Mouse (Mus musculus) hindbrain, postnatal 0 days (tissue): ENCODE data around the gene Aspg. TPM values are rescaled to one million over a fixed set of nuclear protein-coding genes. Genes with fewer than 3 reads are reported as not detected.

Source experiments
- ATAC-seq: fragments of 200-750 bp; cut with Nextera tagmentation; 2 replicates; pipeline ENCODE4 v1.8.0; 2017; ENCODE audit warnings: mild to moderate bottlenecking, moderate TSS enrichment, moderate library complexity
- DNase-seq: peaks from one replicate; pipeline ENCODE4 v3.0.0-alpha.2; 2015; ENCODE audit warnings: low spot score
- H3K27ac ChIP-seq: fragments of 300-500 bp; sonication (generic); 2 replicates; pipeline ENCODE4 v1.5.1; 2014; ENCODE audit warnings: mild to moderate bottlenecking
- H3K27me3 ChIP-seq: fragments of 300-500 bp; sonication (generic); 2 replicates; pipeline ENCODE4 v1.6.1; 2014; ENCODE audit warnings: low read length, mixed read lengths; ENCODE audit not compliant: insufficient read depth
- H3K36me3 ChIP-seq: fragments of 300-500 bp; sonication (generic); 2 replicates; pipeline ENCODE4 v1.6.1; 2014; ENCODE audit warnings: low read length, mixed read lengths; ENCODE audit not compliant: insufficient read depth
- H3K4me1 ChIP-seq: fragments of 300-500 bp; sonication (generic); 2 replicates; pipeline ENCODE4 v1.6.1; 2014; ENCODE audit warnings: antibody characterized with exemption, low read length, mixed read lengths; ENCODE audit not compliant: insufficient read depth
- H3K4me2 ChIP-seq: fragments of 300-500 bp; sonication (generic); 2 replicates; pipeline ENCODE4 v1.6.1; 2014; ENCODE audit warnings: low read depth, mild to moderate bottlenecking, low read length, moderate library complexity, mixed read lengths
- H3K4me3 ChIP-seq: fragments of 300-500 bp; sonication (generic); 2 replicates; pipeline ENCODE4 v1.5.1; 2014; ENCODE audit warnings: low read length
- H3K9ac ChIP-seq: fragments of 300-500 bp; sonication (generic); replicated peaks from 2 replicates; pipeline ENCODE4 v1.6.1; 2014; ENCODE audit warnings: mild to moderate bottlenecking, low read length, moderate library complexity, mixed read lengths
- H3K9me3 ChIP-seq: fragments of 300-500 bp; sonication (generic); 2 replicates; pipeline ENCODE4 v1.6.1; 2016; ENCODE audit warnings: low read length, mixed read lengths
- CTCF ChIP-seq: IDR thresholded peaks from 2 replicates; pipeline ENCODE4 v1.5.1; 2016; ENCODE audit warnings: antibody characterized with exemption, control low read depth, low read depth
- WGBS: fragments of 180-500 bp; shearing (Covaris S2); extraction: QIAGEN DNeasy Blood & Tissue Kit; methylation state at CpG from one replicate; pipeline ENCODE4 v1.1.7; 2014; 5-methylcytosine and 5-hydroxymethylcytosine counted together
- polyA plus RNA-seq: library from polyadenylated mRNA; unstranded; fragments of >200 nt; fragmentation: Nextera tagmentation; extraction: Ambion mirVana; gene quantifications from 2 replicates; pipeline ENCODE4 v1.2.1, GENCODE M21; 2015
- total RNA-seq: library from RNA; depleted of rRNA; stranded (reverse); fragments of >200 nt; gene quantifications from 2 replicates; pipeline ENCODE4 v1.2.3, GENCODE M21; 2014

Gene Aspg
- total and polyA plus RNA-seq, 2 experiments from 2014 or later, result 1.8 to 7.8 TPM

- Histone ChIP-seq H3K4me2 (no peak overlapping the region), H3K27ac (no peak overlapping the region), H3K4me3 (no peak overlapping the region), H3K9me3 (no peaks in the 10 kb centered on the region), H3K9ac (no peak overlapping the region), H3K27me3 (no peaks in the 10 kb centered on the region), H3K4me1 (no peaks in the 10 kb centered on the region), H3K36me3 (no peaks in the 10 kb centered on the region)
- WGBS, result 90% methylated on average over 5 of the region's 5 CpGs
- ATAC-seq (no peak), DNase-seq (no peak)
- TF ChIP-seq CTCF, result no peak
Observed at GRCm38 (mm10) chr12:112103179-112103578, 3.3 kb upstream of the Aspg start.

GRCm38 (mm10) chr12:112104890-112105289, 1.6 kb upstream of the Aspg start:
- H3K9me3 ChIP-seq, result no peaks in the 10 kb centered on the region
- H3K4me1 ChIP-seq, result no peaks in the 10 kb centered on the region
- 87% methylated on average over 11 of the region's 11 CpGs for WGBS
- H3K27ac ChIP-seq, result no peak overlapping the region
- ATAC-seq (no peak), DNase-seq (no peak)
- TF ChIP-seq CTCF, result no peak
- H3K36me3 ChIP-seq, result no peaks in the 10 kb centered on the region
- no peak overlapping the region for H3K4me3 ChIP-seq
- H3K4me2 ChIP-seq, result no peak overlapping the region
- no peak overlapping the region for H3K9ac ChIP-seq
- no peaks in the 10 kb centered on the region for H3K27me3 ChIP-seq

- 92% methylated on average over 8 of the region's 8 CpGs for WGBS
- TF ChIP-seq CTCF, result no peak
- DNase-seq (no peak), ATAC-seq (no peak)
- Histone ChIP-seq H3K4me2 (no peak overlapping the region), H3K36me3 (no peaks in the 10 kb centered on the region), H3K4me1 (no peaks in the 10 kb centered on the region), H3K27me3 (no peaks in the 10 kb centered on the region), H3K27ac (no peak overlapping the region), H3K9ac (no peak overlapping the region), H3K4me3 (no peak overlapping the region), H3K9me3 (no peaks in the 10 kb centered on the region)
Observed at GRCm38 (mm10) chr12:112107685-112108084, 1.2 kb downstream of the Aspg start.

GRCm38 (mm10) chr12:112108696-112109445, 2.4 kb downstream of the Aspg start:
- no peaks in the 10 kb centered on the region for H3K4me1 ChIP-seq
- no peak overlapping the region for H3K4me2 ChIP-seq
- H3K9me3 ChIP-seq, result no peaks in the 10 kb centered on the region
- WGBS, result 82% methylated on average over 11 of the region's 11 CpGs
- no peaks in the 10 kb centered on the region for H3K27me3 ChIP-seq
- ATAC-seq (no peak), DNase-seq (no peak)
- H3K27ac ChIP-seq, result no peak overlapping the region
- H3K36me3 ChIP-seq, result no peaks in the 10 kb centered on the region
- H3K4me3 ChIP-seq, result no peak overlapping the region
- no peak for TF ChIP-seq CTCF
- H3K9ac ChIP-seq, result no peak overlapping the region

GRCm38 (mm10) chr12:112109701-112110100, 3.2 kb downstream of the Aspg start:
- H3K4me2 ChIP-seq, result no peak overlapping the region
- no peak overlapping the region for H3K4me3 ChIP-seq
- TF ChIP-seq CTCF, result no peak
- 82% methylated on average over 9 of the region's 9 CpGs for WGBS
- ATAC-seq (no peak), DNase-seq (no peak)
- H3K9me3 ChIP-seq, result no peaks in the 10 kb centered on the region
- peaks cover 4% of the 10 kb centered on the region; the same call in 1 of the 2 replicates for H3K27me3 ChIP-seq
- no peak overlapping the region for H3K9ac ChIP-seq
- H3K36me3 ChIP-seq, result no peaks in the 10 kb centered on the region
- H3K4me1 ChIP-seq, result no peaks in the 10 kb centered on the region
- H3K27ac ChIP-seq, result no peak overlapping the region

GRCm38 (mm10) chr12:112111323-112111722, 4.8 kb downstream of the Aspg start:
- Histone ChIP-seq H3K4me2 (no peak overlapping the region), H3K9ac (no peak overlapping the region), H3K27ac (no peak overlapping the region), H3K4me3 (no peak overlapping the region), H3K9me3 (no peaks in the 10 kb centered on the region), H3K27me3 (peaks cover 4% of the 10 kb centered on the region; the same call in 1 of the 2 replicates), H3K36me3 (no peaks in the 10 kb centered on the region), H3K4me1 (no peaks in the 10 kb centered on the region)
- ATAC-seq, result no peak
- no peak for DNase-seq
- 85% methylated on average over 5 of the region's 5 CpGs for WGBS
- TF ChIP-seq CTCF, result no peak

GRCm38 (mm10) chr12:112112235-112112634, 5.8 kb downstream of the Aspg start:
- no peaks in the 10 kb centered on the region for H3K36me3 ChIP-seq
- H3K27me3 ChIP-seq, result peaks cover 4% of the 10 kb centered on the region; the same call in 1 of the 2 replicates
- DNase-seq (no peak), ATAC-seq (no peak)
- TF ChIP-seq CTCF, result no peak
- H3K9me3 ChIP-seq, result no peaks in the 10 kb centered on the region
- H3K4me1 ChIP-seq, result no peaks in the 10 kb centered on the region
- no peak overlapping the region for H3K4me3 ChIP-seq
- no peak overlapping the region for H3K9ac ChIP-seq
- WGBS, result 92% methylated on average over 6 of the region's 6 CpGs
- H3K27ac ChIP-seq, result no peak overlapping the region
- H3K4me2 ChIP-seq, result no peak overlapping the region
